Mouse (Mus musculus) liver, embryonic 15.5 days (tissue): ENCODE results near the gene Zfyve26. TPM values are rescaled to one million over a fixed set of nuclear protein-coding genes. Genes with fewer than 3 reads are reported as not detected.
A peak's percentile ranks its signal among the peaks of the same experiment; 100 is the strongest.
"Not testable (repeated sequence)": the region's sequence is repeated elsewhere in the genome, so short reads cannot be mapped to it uniquely, and the experiment has no call there.

ENCODE experiments used
- ATAC-seq: fragments of 200-750 bp; cut with Nextera tagmentation; 2 replicates; pipeline ENCODE4 v1.8.0; 2017; ENCODE audit warnings: moderate number of reproducible peaks, mild to moderate bottlenecking, moderate library complexity; ENCODE audit not compliant: insufficient read depth
- H3K27ac ChIP-seq: fragments of 300-500 bp; sonication (generic); replicated peaks from 2 replicates; pipeline ENCODE4 v1.5.1; 2015; ENCODE audit warnings: mild to moderate bottlenecking, inconsistent platforms
- H3K27me3 ChIP-seq: fragments of 300-500 bp; sonication (generic); 2 replicates; pipeline ENCODE4 v1.6.1; 2015; ENCODE audit warnings: mild to moderate bottlenecking, inconsistent platforms
- H3K36me3 ChIP-seq: fragments of 300-500 bp; sonication (generic); replicated peaks from 2 replicates; pipeline ENCODE4 v1.6.1; 2015; ENCODE audit warnings: moderate library complexity, mild to moderate bottlenecking, inconsistent platforms
- H3K4me1 ChIP-seq: fragments of 300-500 bp; sonication (generic); replicated peaks from 2 replicates; pipeline ENCODE4 v1.6.1; 2015; ENCODE audit warnings: inconsistent platforms
- H3K4me2 ChIP-seq: fragments of 300-500 bp; sonication (generic); 2 replicates; pipeline ENCODE4 v1.6.1; 2015; ENCODE audit warnings: moderate library complexity, mild to moderate bottlenecking, inconsistent platforms
- H3K4me3 ChIP-seq: fragments of 300-500 bp; sonication (generic); replicated peaks from 2 replicates; pipeline ENCODE4 v1.5.1; 2015; ENCODE audit warnings: mild to moderate bottlenecking, inconsistent platforms
- H3K9ac ChIP-seq: fragments of 300-500 bp; sonication (generic); 2 replicates; pipeline ENCODE4 v1.6.1; 2015; ENCODE audit warnings: moderate library complexity, mild to moderate bottlenecking, inconsistent platforms
- H3K9me3 ChIP-seq: fragments of 300-500 bp; sonication (generic); replicated peaks from 2 replicates; pipeline ENCODE4 v1.6.1; 2016; ENCODE audit warnings: inconsistent platforms
- WGBS: fragments of 180-500 bp; shearing (Covaris S2); methylation state at CpG from one replicate; pipeline ENCODE4 v1.1.7; 2015; ENCODE audit warnings: mixed read lengths; ENCODE audit not compliant: insufficient replicate concordance; 5-methylcytosine and 5-hydroxymethylcytosine counted together
- polyA plus RNA-seq: library from polyadenylated mRNA; unstranded; fragments of >200 nt; fragmentation: Nextera tagmentation; extraction: Ambion mirVana; gene quantifications from 2 replicates; pipeline ENCODE4 v1.2.1, GENCODE M21; 2015

The Zfyve26 gene
- polyA plus RNA-seq, result 7.3 and 7.6 TPM in 2 replicates

DNA sequence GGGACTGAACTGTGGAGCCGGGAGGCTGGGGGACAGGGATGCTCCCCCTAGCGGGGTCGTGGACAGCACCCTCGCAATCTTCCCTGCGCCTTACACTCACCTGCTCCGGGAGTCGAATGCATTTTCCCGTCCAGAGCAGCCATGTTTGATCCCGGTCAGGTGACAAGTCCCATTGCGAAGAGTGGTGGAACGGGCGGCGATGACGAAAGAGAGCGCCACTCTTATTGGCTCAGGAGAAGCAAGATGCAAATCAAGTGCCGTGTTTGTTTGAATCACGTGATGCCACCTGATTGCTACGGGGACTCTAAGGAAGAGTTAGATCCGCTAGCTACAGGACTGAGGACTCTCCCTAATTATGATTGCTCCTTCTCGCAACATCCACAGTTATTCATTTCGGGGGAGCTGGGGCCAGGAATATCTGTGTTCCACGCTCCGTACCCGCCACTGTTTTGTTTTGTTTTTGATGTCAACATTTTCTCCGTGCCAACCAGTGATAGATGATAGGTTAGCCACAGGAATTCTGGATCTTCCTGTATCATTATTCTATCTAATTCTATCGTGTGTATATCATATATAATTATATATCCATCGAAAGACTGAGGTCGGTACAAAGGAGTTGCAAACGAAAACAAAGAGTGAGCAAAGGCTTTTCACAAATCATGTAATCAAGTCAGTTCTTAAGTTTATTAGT, at the start of gene Zfyve26:
Zfyve26 (minus strand) TSS at position 179 of the 691 bp plus-strand sequence.
- peak within 1 kb of the TSS; percentile 73 for H3K9ac ChIP-seq
- peak within 1 kb of the TSS; percentile 79 for H3K4me3 ChIP-seq
- ATAC-seq, result peak; percentile 87
- peak within 1 kb of the TSS; percentile 88 for H3K4me2 ChIP-seq
- peak within 1 kb of the TSS; percentile 85 for H3K27ac ChIP-seq
- H3K4me1 ChIP-seq, result peaks cover 39% of the 10 kb centered on the region
- WGBS, result under 1% methylated on average over 29 of the region's 29 CpGs
- H3K9me3 ChIP-seq, result no peaks in the 10 kb centered on the region
- no peaks in the 10 kb centered on the region for H3K27me3 ChIP-seq
- H3K36me3 ChIP-seq, result peaks cover 4% of the 10 kb centered on the region

DNA sequence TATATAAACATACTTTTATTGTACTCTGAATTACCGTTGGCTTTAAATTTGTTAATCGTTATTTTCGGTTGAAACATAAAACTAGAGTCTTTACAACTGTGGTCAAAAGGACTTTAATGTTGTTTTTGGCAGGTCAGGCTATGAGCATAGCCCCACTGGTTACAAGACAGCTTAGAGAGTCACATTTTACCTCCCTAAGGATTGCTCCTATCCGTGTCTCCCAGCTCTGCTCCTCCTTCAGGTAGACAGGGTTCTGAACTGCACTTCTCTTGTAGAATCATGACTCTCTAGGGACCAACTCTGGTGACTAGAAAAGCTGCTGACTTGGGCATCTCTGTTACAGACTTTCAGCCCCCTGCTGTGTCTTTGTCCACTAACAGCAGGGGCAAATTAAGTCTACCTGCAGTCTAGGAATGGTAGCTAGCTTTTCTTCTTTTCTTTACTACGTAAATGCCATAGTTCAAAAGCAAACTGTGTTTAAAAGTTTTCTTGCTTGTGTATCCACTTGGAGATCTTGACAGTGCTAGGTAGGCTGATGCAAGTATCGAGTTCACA, 45.3 kb upstream of the Zfyve26 start:
- ATAC-seq, result no peak
- 72% methylated on average over 6 of the region's 6 CpGs for WGBS
- H3K4me3 ChIP-seq, result no peak overlapping the region
- no peaks in the 10 kb centered on the region for H3K36me3 ChIP-seq
- H3K4me2 ChIP-seq, result no peak overlapping the region
- no peaks in the 10 kb centered on the region for H3K9me3 ChIP-seq
- no peaks in the 10 kb centered on the region for H3K4me1 ChIP-seq
- no peak overlapping the region for H3K27ac ChIP-seq
- no peaks in the 10 kb centered on the region for H3K27me3 ChIP-seq
- H3K9ac ChIP-seq, result no peak overlapping the region

DNA sequence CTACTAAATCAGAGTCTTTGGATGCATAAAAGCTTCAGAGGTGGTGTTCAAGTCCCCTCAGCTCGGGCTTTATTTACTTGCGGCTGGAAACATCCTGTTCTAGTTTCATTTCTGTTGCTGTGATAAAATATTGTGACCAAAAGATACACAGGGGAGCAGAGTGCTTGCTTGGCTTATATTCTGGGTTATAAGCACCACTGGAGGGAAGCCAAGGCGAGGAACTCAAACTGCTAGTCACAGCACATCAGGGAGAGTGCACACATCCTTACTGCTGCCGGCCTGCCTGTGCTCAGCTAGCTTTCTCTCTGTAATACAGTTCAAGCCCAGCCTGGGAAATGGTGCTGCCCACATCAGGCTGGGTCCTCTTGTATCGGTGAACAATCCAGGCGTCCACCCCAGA, 44.4 kb upstream of the Zfyve26 start:
- Histone ChIP-seq H3K36me3 (0 out of 2 replicates have a peak, but pooled peaks cover 3% of the 10 kb centered on the region), H3K4me1 (no peaks in the 10 kb centered on the region), H3K27ac (no peak overlapping the region), H3K4me3 (no peak overlapping the region), H3K9ac (no peak overlapping the region), H3K9me3 (no peaks in the 10 kb centered on the region), H3K4me2 (no peak overlapping the region), H3K27me3 (no peaks in the 10 kb centered on the region)
- no peak for ATAC-seq
- WGBS, result 76% methylated on average over 6 of the region's 6 CpGs

DNA sequence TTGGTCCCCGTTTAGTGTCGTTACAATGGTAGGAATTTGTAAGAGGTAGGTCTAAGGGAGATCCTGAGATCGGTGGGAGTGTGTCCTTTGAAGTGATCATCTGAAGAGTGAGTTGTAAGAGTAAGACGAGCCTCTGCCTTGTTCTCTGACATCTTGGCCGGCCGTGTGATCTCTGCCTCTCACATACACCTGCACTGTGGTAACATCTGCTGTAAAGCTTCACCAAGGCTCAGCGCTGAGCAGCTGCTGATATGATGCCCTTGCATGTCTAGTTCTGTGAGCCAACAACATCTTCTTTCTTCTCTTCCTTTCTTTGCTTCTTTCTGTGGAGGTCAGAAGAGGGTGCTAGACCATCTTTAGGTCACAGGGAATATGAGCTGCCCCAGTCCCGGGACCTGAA, 42.7 kb upstream of the Zfyve26 start:
- Histone ChIP-seq H3K4me1 (no peaks in the 10 kb centered on the region), H3K36me3 (peaks cover 17% of the 10 kb centered on the region), H3K9me3 (no peaks in the 10 kb centered on the region), H3K9ac (no peak overlapping the region), H3K27ac (no peak overlapping the region), H3K4me2 (no peak overlapping the region), H3K4me3 (no peak overlapping the region), H3K27me3 (no peaks in the 10 kb centered on the region)
- no peak for ATAC-seq
- 73% methylated on average over 8 of the region's 8 CpGs for whole genome bisulfite sequencing

DNA sequence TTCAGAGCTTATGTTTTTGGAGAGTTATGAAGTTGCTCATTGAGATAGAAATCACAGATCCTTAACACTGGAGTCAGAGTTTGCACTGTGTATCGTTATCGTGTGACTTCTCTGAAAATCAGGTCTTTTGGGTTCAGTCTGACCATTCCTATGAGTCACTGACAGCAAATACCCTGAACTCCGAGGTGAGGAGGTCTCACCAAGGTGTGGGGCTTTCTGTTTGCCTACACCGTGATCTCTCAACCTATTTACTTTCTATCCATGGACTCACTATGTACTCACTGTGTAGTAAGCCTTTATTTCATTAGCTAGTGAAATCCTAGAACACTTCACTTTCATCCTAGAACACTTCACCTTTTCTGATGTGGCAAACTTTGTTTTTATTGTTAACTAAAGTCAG, 35.6 kb upstream of the Zfyve26 start:
- WGBS, result 73% methylated on average over 4 of the region's 4 CpGs
- ATAC-seq, result peak; percentile 44; the same call in 1 of the 2 replicates
- Histone ChIP-seq H3K27ac (no peak overlapping the region), H3K4me1 (peaks cover 3% of the 10 kb centered on the region; the same call in 1 of the 2 replicates), H3K27me3 (no peaks in the 10 kb centered on the region), H3K4me3 (no peak overlapping the region), H3K9ac (no peak overlapping the region), H3K36me3 (peaks cover 23% of the 10 kb centered on the region), H3K4me2 (no peak overlapping the region), H3K9me3 (no peaks in the 10 kb centered on the region)

DNA sequence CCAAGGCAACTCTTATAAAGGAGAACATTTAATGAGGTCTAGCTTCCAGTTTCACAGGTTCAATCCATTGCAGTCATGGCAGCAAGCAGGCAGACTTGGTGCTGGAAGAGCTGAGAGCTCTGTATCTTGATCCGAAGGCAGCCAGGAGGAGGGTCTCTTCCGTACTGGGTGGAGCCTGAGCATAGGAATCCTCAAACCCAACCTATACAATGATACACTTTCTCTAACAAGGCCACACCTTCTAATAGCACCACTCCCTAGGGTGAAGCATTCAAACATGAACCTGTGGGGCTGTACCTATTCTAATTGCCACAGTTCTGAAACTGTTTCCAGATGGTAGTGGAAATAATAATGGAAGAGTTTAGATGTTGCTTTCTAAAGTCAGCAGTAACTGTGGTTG, 34.5 kb upstream of the Zfyve26 start:
- no peaks in the 10 kb centered on the region for H3K9me3 ChIP-seq
- H3K36me3 ChIP-seq, result peaks cover 20% of the 10 kb centered on the region
- H3K4me2 ChIP-seq, result no peak overlapping the region
- no peak overlapping the region for H3K4me3 ChIP-seq
- 66% methylated on average over 2 of the region's 2 CpGs for WGBS
- H3K4me1 ChIP-seq, result peaks cover 3% of the 10 kb centered on the region; the same call in 1 of the 2 replicates
- ATAC-seq, result no peak
- no peaks in the 10 kb centered on the region for H3K27me3 ChIP-seq
- no peak overlapping the region for H3K27ac ChIP-seq
- no peak overlapping the region for H3K9ac ChIP-seq

DNA sequence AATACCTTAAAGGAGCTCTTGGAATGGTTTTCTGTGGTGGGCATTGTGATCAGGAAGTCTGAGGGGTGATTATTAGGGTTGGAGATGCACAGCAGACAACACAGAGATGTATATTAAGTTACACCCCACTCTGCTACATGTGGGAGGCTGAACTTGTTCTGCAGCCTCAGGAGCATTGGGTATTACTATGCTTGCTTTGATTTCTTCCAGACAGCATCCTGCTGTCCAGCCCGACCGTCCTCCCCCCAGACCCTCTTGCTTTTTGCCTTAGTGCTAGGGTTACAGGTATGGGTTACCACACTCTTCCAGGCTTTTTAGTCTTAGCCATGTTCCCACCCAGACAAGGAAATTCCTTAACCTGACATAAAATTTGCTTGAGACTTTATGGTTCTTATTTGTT, 31.8 kb upstream of the Zfyve26 start:
- 85% methylated on average over 2 of the region's 2 CpGs for WGBS
- no peak for ATAC-seq
- Histone ChIP-seq H3K27ac (no peak overlapping the region), H3K9me3 (no peaks in the 10 kb centered on the region), H3K4me2 (no peak overlapping the region), H3K4me1 (peaks cover 3% of the 10 kb centered on the region; the same call in 1 of the 2 replicates), H3K36me3 (0 out of 2 replicates have a peak, but pooled peaks cover 5% of the 10 kb centered on the region), H3K27me3 (no peaks in the 10 kb centered on the region), H3K4me3 (no peak overlapping the region), H3K9ac (no peak overlapping the region)

DNA sequence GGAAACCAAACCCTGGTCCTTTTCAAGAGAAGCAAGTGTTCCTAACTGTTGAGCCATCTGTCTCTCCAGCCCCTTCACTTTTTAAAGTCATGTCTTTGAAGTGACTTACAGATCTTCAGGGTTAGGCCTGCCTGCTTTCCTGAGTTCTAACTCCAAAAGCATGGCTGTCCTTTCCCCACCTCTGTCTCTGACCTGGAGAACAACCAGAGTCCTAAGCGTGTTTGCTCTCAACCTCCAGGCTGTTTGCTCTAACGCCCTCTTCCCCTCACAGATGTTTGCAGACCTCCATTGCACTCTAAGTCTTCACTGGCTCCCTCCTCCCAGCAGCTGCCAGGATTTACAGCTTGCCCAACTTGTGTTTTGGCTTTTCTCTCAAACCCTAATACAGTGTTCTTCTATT, 30.6 kb upstream of the Zfyve26 start:
- no peak overlapping the region for H3K9ac ChIP-seq
- H3K4me2 ChIP-seq, result no peak overlapping the region
- no peaks in the 10 kb centered on the region for H3K4me1 ChIP-seq
- no peak overlapping the region for H3K27ac ChIP-seq
- 0 out of 2 replicates have a peak, but pooled peaks cover 5% of the 10 kb centered on the region for H3K36me3 ChIP-seq
- no peak overlapping the region for H3K4me3 ChIP-seq
- 71% methylated on average over 2 of the region's 2 CpGs for WGBS
- H3K27me3 ChIP-seq, result no peaks in the 10 kb centered on the region
- no peak for ATAC-seq
- H3K9me3 ChIP-seq, result no peaks in the 10 kb centered on the region

DNA sequence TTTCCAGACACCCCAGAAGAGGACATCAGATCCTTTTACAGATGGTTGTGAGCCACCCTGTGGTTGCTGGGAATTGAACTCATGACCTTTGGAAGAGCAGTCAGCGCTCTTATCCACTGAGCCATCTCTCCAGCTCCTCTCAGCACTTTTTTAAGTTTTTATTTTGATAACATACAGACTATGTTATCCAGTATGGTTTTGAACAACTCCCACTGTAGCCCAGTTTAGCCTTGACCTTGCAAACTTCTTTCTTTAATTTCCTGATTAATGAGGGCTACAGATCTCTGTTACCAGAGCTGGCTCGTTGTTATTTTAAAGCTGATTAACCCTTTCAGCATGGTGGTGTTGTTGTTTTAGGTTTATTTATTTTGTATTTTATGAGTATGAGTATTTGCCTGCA, 30.1 kb upstream of the Zfyve26 start:
- Histone ChIP-seq H3K27me3 (no peaks in the 10 kb centered on the region), H3K4me3 (no peak overlapping the region), H3K36me3 (0 out of 2 replicates have a peak, but pooled peaks cover 5% of the 10 kb centered on the region), H3K27ac (no peak overlapping the region), H3K4me1 (no peaks in the 10 kb centered on the region), H3K9ac (no peak overlapping the region), H3K4me2 (no peak overlapping the region), H3K9me3 (no peaks in the 10 kb centered on the region)
- 62% methylated on average over 2 of the region's 2 CpGs for WGBS
- ATAC-seq, result no peak

DNA sequence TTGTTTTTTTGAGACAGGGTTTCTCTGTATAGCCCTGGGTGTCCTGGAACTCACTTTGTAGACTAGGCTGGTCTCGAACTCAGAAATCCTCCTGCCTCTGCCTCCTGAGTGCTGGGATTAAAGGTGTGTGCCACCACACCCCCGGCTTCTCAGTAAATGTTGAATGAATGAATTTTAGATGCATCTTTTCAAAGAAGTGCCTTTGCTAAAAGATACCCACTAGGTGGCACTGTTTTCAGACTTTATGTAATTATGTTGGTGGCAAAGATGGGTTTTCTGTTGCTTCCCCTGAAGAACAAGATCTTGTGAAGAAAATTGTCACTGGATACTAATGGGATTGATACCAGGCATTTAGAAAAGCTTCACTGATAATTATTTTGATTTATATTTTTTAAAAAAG, 26.4 kb upstream of the Zfyve26 start:
- not testable (repeated sequence) for H3K36me3 ChIP-seq, H3K4me1 ChIP-seq, ATAC-seq, H3K27ac ChIP-seq, H3K27me3 ChIP-seq, H3K9me3 ChIP-seq, H3K4me2 ChIP-seq, H3K4me3 ChIP-seq, H3K9ac ChIP-seq
- 49% methylated on average over 2 of the region's 2 CpGs for WGBS

DNA sequence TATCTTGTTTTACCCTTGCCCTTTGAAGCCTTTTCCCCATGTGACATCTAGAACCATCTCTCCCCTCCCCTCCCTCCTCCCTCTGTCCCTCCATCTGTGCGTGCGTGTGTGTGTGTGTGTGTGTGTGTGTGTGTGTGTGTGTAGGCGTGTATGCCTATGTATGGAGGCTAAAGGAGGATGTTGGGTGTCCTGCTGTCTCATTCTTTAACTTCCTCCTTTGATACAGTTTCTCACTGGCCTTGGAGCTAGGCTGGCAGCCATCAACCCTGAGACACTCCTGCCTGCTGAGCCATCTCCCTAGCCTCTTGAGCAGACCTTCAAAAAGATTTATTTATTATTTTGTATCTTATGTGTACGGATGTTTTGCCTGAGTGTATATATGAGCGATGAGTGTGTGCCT, 24.8 kb upstream of the Zfyve26 start:
- no peak overlapping the region for H3K27ac ChIP-seq
- no peaks in the 10 kb centered on the region for H3K36me3 ChIP-seq
- no peak overlapping the region for H3K4me3 ChIP-seq
- no peak overlapping the region for H3K4me2 ChIP-seq
- 0 out of 2 replicates have a peak, but pooled peaks cover 3% of the 10 kb centered on the region for H3K4me1 ChIP-seq
- no peaks in the 10 kb centered on the region for H3K9me3 ChIP-seq
- 41% methylated on average over 5 of the region's 5 CpGs for WGBS
- H3K27me3 ChIP-seq, result no peaks in the 10 kb centered on the region
- no peak overlapping the region for H3K9ac ChIP-seq
- ATAC-seq, result no peak
